ENCODE assay signal across 8 mouse cellular contexts in the genomic region with DNA sequence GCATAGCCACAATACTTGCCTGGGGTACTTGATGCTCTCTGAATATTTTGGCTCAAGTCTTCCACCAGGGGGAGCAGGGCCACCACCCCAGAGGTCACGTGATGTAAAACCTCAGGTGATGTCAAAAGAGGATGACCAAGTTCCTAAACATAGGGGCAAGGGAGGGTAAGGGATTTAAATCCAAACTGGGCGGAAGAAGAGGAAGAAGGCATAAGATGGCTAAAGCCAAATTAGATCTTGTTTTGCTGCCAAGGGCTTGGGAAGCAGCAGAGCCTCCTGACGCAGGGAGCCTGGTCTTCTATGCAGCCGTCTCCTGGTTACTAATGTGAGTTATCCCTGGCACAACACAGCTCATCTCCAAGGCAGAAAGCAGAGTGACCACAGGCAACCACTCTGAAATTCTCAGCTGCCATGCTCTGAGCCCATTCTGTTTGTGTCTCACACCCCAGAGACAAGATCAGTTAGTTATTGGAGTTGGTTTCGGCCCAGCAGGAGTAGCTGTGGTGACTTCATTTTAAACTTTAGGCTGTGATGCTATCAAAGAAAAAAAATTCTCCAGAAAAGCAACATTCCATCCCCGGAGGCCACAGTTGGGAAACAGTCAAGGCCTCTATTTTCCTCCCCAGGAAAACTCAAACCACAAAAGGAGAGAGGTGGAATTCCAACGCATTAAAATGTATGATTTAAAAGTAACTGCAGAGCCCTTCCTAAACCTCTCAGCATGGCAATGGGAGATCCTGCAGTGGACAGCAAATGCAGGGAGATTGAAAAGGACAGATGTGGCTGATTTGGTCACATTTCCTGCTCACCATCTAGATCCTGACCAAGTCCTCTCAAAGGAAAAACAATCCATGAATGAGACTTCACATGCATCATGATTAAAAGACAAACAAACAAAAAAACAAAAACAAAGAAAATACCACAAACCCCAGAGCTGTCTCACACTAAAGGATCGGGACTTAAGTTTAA.
DNase-seq lines count a peak whose midpoint lies in the region; TF ChIP-seq lines count a peak whose summit lies in the region.

No protein-coding gene starts in this region.

- 0 out of 2 replicates have a peak overlapping the region, but pooled peaks have one; percentile 33 for H3K27ac ChIP-seq in left cerebral cortex, adult 2 months

- peak; percentile 38 for TF ChIP-seq CTCF in left cerebral cortex, adult 2 months (IDR thresholded peaks at IDR 0.05)

- intact Hi-C loops in left cerebral cortex, adult 2 months (cut with DNase I) = loop anchor here (5.0 kb wide), 1 partner anchor 134 kb away; the partner anchor contains the start of gene Ncam1
- intact Hi-C loops in left cerebral cortex, postnatal 36 days (cut with DNase I) = no loop called here

- no peak overlapping the region for H3K4me3 ChIP-seq in left cerebral cortex, adult 2 months

- no peak for DNase-seq in left cerebral cortex, adult 2 months (ENCODE audit: extremely low spot score in 1 of 2, low spot score in 2 of 2)
- DNase-seq in left cerebral cortex, adult 8-10 months (ENCODE audit: low spot score in 2 of 2) = no peak
- DNase-seq in MN1 (ENCODE audit: low spot score) = peak; percentile 27
- DNase-seq in cerebellum, adult 18-20 months = peak; percentile 23 to 41
- DNase-seq in lung, postnatal 14 days = peak; percentile 1
- no peak for DNase-seq in layer of hippocampus, adult 18-20 months (ENCODE audit: low spot score in 2 of 2)
- no peak for DNase-seq in ovary, postnatal 10 days (ENCODE audit: low spot score)
- DNase-seq in left cerebral cortex, postnatal 36 days (ENCODE audit: low spot score in 2 of 2) = no peak

Comparison
In these comparisons a context has a peak if more than half of its experiments do, and no peak if none do; other contexts are left out.
1. DNase-seq: peak in MN1 (single experiment), cerebellum, adult 18-20 months (2 of 2) and lung, postnatal 14 days (single experiment); none in left cerebral cortex, adult 2 months (0 of 2), left cerebral cortex, adult 8-10 months (0 of 2), layer of hippocampus, adult 18-20 months (0 of 2), ovary, postnatal 10 days (single experiment) and left cerebral cortex, postnatal 36 days (0 of 2).